Mouse (Mus musculus) pancreas, adult 10 weeks (tissue): ENCODE results near the gene Exoc3l4. TPM values are rescaled to one million over a fixed set of nuclear protein-coding genes. Genes with fewer than 3 reads are reported as not detected.

Source experiments
- polyA plus RNA-seq: library from polyadenylated mRNA; stranded (reverse); fragments of 350-450 nt; fragmentation: Illumina TruSeq; extraction: RNeasy Lipid Tissue Mini Kit (QIAGEN cat#74804); gene quantifications from one replicate; pipeline ENCODE4 v1.2.3, GENCODE M21; 2015; ENCODE audit warnings: low read depth, low replicate concordance; ENCODE audit not compliant: insufficient read depth

Gene Exoc3l4
- 1.7 TPM for polyA plus RNA-seq

GRCm38 (mm10) chr12:111416921-111417779 is at the start of gene Exoc3l4:
Gene Exoc3l4 (plus strand): TSS chr12:111417017.

GRCm38 (mm10) chr12:111377376-111377973 is 39.3 kb upstream of the Exoc3l4 start, which contains the start of gene Cdc42bpb:
Gene Cdc42bpb (minus strand): TSS chr12:111377718.

GRCm38 (mm10) chr12:111406622-111407021 is 10.2 kb upstream of the Exoc3l4 start, which contains the start of gene Lbhd2:
Gene Lbhd2 (plus strand): TSS chr12:111406809.

GRCm38 (mm10) chr12:111442309-111443010 is 25.6 kb downstream of the Exoc3l4 start, which contains the start of gene Tnfaip2:
Gene Tnfaip2 (plus strand): TSS chr12:111442469.

Other genes with a start within 250 kb of the Exoc3l4 start
- gene 4930595D18Rik, start 232.5 kb upstream of the Exoc3l4 start, polyA plus RNA-seq, result not detected
- not detected for gene Amn, start 145.9 kb upstream of the Exoc3l4 start, polyA plus RNA-seq
- gene Cdc42bpb, start 39.3 kb upstream of the Exoc3l4 start, polyA plus RNA-seq, result 30.4 TPM
- gene Lbhd2, start 10.2 kb upstream of the Exoc3l4 start, polyA plus RNA-seq, result not detected
- 7.6 TPM for gene Tnfaip2, start 25.5 kb downstream of the Exoc3l4 start, polyA plus RNA-seq
- not detected for gene Gm266, start 68.8 kb downstream of the Exoc3l4 start, polyA plus RNA-seq
- 35.3 TPM for gene Eif5, start 121.0 kb downstream of the Exoc3l4 start, polyA plus RNA-seq
- gene Mark3, start 157.5 kb downstream of the Exoc3l4 start, polyA plus RNA-seq, result 17.2 TPM